Mouse (Mus musculus): Measurements from ENCODE around the gene Fgd6. TPM values are rescaled to one million over a fixed set of nuclear protein-coding genes. Genes with fewer than 3 reads are reported as not detected.

Gene Fgd6
- polyA plus RNA-seq (2014; fragmentation: Illumina TruSeq; extraction: RNeasy Lipid Tissue Mini Kit (QIAGEN cat#74804); ENCODE audit: low read depth, low replicate concordance), result 13.4 TPM

DNA sequence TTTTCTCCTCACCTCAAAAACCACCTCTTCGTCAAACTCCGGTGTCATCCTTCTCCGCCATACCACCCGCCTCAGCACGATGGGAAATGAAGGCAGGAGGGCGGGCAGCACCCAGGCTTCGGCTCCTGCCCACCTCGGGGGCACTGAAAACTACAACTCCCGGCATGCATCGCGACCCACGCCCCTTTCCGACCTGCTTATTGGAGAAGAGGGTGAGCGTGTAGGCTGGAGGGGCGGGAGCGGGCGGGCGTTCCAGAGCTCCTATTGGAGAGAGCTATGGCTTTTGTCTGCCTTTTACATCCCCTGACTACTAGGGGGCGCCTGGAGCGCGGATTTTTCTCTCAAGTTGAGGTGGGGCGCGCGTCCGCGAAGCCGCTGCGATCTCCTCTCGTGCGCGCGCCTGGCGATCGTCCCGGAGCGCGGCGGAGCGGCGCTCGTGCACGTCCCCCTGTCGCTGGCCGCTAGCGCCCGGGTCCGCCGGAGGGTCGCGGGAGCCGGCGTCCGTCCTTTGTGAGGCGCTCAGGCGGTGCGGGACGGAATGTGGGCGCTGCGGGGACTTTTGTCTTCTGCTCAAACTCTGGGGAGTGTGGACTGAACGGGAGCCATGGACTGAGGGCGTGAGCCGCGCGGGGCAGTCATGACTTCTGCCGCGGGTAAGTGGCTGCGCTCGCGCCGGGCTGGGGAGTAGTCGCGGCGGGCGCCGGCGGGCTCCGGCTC lies at the start of gene Fgd6, which contains the start of gene Vezt:
Gene Fgd6 (plus strand): TSS at position 344 of the 717 bp plus-strand sequence.
Gene Vezt (minus strand): TSS at position 160 of the 717 bp plus-strand sequence.

DNA sequence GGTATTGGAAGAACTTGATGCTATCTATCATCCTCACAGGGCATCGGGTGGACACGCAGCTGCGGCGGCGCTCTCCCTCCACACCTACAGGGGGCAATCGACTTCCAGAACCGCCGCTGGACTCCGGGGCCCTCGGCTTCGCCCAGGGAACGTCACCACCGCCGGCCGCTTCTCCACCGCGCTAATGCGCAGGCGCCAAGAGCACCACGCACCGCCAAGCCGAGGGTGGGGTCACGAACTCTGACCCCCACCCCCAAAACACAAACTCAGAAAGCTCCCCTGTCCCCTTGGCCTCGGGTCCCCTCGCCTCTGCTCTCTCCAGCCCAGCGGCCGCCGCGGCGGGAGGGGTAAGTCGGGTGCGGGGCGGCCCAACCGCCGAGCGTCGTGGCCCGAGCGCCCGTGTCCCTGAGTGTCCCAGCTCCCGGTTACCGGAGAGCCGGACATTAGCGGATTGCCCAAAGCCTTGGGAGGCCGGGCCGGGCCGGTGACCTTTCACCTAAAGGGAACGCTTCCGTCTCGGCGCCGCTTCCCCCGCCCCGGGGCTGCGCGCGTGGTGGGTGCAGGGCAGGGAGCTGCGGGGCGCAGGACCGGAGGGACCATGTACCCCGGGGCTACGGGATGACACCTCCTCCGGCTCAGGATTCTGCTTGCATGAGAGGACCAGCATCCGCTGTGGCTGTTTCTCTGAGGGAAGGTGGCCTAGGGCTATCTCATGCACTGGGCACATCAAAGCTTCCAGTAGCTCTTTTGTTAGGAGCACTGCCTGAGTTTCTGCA lies 112.1 kb downstream of the Fgd6 start, which contains the start of gene Nr2c1:
Gene Nr2c1 (plus strand): TSS at position 268 of the 776 bp plus-strand sequence.

Other genes starting within 250 kb of the Fgd6 start
- not detected for gene Usp44, start 204.4 kb upstream of the Fgd6 start, polyA plus RNA-seq (2014; fragmentation: Illumina TruSeq; extraction: RNeasy Lipid Tissue Mini Kit (QIAGEN cat#74804); ENCODE audit: low read depth, low replicate concordance)
- gene Metap2, start 138.9 kb upstream of the Fgd6 start, polyA plus RNA-seq (2014; fragmentation: Illumina TruSeq; extraction: RNeasy Lipid Tissue Mini Kit (QIAGEN cat#74804); ENCODE audit: low read depth, low replicate concordance), result 143 TPM
- 5.7 TPM for gene Vezt, start 184 bp upstream of the Fgd6 start, polyA plus RNA-seq (2014; fragmentation: Illumina TruSeq; extraction: RNeasy Lipid Tissue Mini Kit (QIAGEN cat#74804); ENCODE audit: low read depth, low replicate concordance)
- 15.0 TPM for gene Nr2c1, start 112.0 kb downstream of the Fgd6 start, polyA plus RNA-seq (2014; fragmentation: Illumina TruSeq; extraction: RNeasy Lipid Tissue Mini Kit (QIAGEN cat#74804); ENCODE audit: low read depth, low replicate concordance)
- 78.2 TPM for gene Ndufa12, start 162.7 kb downstream of the Fgd6 start, polyA plus RNA-seq (2014; fragmentation: Illumina TruSeq; extraction: RNeasy Lipid Tissue Mini Kit (QIAGEN cat#74804); ENCODE audit: low read depth, low replicate concordance)